Mouse (Mus musculus): ENCODE measurements around the gene Hist1h2bm.
A peak's percentile ranks its signal among the peaks of the same experiment; 100 is the strongest.
"Not testable (repeated sequence)": the region's sequence is repeated elsewhere in the genome, so short reads cannot be mapped to it uniquely, and the experiment has no call there.

Hist1h2bm gene

DNA sequence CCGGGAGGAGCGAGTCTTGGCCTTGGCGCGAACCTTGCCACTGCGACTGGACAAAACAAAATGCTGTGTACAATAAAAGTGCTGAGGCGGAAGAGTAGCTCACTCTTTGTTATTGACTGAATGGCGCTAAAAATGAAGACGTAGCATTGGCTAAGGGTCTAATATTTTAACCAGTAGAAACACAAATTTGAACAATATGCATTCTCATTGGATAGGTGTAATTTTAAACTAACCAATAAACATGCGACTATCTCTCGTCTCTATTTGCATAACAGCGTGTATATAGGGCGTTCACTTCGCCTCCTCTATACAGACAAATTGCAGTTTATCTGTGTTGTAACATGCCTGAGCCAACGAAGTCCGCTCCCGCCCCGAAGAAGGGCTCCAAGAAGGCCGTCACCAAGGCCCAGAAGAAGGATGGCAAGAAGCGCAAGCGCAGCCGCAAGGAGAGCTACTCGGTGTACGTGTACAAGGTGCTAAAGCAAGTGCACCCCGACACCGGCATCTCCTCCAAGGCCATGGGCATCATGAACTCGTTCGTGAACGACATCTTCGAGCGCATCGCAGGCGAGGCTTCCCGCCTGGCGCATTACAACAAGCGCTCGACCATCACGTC is at the start of gene Hist1h2bm:
TSS of gene Hist1h2bm (plus strand) at position 288 of the 616 bp plus-strand sequence.
- peak; percentile 37 to 58 for DNase-seq (ENCODE audit: low spot score in 2 of 2)

DNA sequence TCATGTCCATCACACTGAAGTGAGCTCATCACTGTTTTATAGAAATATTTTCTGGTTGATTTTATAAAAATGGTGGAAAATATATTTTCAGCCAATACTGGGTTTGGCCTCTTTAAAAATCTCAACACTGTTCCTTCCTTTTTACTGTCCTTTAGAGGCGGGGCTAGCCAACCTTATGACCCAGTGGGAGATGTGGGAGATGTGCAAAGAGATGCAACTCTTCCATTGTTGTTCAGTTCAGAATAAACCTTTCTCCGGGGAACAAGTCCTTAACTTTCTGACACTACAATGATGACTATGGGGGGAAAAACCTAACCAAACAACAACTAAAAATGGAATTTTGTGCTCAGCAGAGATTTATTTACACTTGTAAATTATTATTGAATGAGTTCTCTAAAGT is 44.5 kb upstream of the Hist1h2bm start, which contains the start of gene Olfr1360:
TSS of gene Olfr1360 (minus strand) at position 101 of the 400 bp plus-strand sequence.
- DNase-seq (ENCODE audit: low spot score in 2 of 2): no peak

DNA sequence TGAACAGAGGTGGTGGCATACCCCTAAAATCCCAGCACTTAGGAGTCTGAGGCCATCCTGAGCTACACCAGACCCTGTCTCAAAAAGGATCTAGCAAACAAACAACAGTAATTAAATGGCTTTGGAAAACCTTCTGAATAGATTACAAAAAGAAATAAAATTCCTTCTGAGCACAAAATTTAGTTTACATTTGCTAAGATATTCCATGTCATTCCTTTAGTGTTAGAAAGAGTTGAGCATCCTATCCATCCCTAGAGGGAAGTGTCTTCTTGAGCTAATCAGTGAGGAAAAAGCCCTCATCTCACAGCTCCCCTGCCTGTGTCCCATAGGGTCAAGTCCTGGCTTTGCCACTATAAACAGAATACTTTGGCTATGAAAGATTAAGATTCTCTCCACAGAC is 24.0 kb upstream of the Hist1h2bm start, which contains the start of gene Olfr1359:
TSS of gene Olfr1359 (plus strand) at position 301 of the 400 bp plus-strand sequence.
- no peak for DNase-seq (ENCODE audit: low spot score in 2 of 2)

DNA sequence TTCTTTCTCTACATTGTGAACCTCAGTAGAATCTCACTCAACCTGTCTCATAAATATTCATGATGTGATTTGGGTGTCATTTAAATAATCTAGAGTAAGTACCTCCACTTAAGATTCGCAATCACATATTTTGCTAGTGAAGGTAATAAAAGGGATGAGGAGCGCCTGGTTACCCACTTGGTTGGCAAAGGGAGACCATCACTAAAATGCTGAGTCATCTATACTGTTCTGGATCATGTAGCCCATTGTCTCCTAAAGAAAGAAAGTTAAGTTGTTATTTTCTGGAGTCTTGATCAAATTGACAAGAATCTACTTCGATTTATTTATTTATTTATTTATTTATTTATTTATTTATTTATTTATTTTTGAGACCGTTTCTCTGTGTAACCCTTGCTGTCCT is 15.2 kb upstream of the Hist1h2bm start:
- DNase-seq (ENCODE audit: low spot score in 2 of 2): no peak

DNA sequence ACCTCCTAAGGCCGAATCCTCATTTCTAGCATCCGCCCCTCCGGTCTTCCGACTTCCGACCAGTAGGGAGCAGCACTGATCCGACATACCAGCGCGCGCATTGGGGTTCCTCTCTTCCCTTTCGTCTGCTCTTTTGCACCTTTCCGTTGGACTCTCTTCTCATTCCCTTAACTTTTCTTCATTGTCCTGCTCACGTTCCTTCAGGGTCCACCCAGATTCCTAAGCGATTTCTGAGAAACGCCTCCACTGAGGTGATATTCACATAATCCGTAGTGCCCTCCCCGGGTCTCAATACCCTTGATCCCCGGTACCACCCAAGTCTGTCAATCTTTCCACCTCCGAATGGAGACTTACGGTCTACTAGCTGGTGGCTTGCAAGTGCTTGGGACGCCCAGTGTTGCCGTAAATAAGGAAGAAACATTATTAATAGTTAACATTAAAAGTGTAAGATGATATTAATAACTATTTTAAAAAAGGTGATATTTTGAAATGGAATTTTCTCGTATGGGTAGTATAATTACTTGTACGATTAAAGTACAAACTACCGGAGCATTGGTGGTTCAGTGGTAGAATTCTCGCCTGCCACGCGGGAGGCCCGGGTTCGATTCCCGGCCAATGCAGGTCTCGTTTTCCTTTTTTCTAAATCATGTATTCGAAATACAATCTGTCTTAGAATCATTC is 11.7 kb upstream of the Hist1h2bm start:
- DNase-seq (ENCODE audit: low spot score in 2 of 2): peak; percentile 83 to 86

DNA sequence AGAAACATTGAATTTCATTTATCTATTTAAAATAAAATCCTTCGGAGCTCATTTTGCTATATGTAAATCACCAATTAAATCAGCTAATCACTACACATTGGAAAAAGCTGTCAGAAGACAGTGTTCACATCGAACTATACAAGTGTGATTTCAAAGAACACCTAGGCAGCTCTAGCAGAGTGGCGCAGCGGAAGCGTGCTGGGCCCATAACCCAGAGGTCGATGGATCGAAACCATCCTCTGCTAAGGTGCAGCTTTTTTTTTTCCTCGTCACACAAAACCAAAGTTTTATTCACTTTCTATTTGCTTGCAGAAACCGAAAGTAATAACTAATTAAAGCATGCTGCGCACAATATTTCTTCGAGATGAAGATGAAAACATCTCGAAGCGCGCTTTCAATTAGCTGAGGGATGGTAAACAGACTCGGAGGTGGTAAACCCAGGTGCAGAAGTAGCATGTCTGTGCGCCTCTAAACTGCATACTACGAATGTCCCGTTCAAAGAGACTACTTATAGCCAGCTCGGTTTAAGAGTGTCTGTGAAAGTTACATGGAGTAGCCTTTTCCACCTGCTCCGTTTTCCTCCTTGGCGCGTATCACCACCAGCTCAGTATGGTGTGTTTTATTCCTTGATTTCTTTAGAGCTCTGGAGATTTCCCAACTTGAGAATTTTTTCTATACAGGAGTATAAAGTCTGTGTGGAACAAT is 10.9 kb upstream of the Hist1h2bm start:
- peak; percentile 76 to 88 for DNase-seq (ENCODE audit: low spot score in 2 of 2)

DNA sequence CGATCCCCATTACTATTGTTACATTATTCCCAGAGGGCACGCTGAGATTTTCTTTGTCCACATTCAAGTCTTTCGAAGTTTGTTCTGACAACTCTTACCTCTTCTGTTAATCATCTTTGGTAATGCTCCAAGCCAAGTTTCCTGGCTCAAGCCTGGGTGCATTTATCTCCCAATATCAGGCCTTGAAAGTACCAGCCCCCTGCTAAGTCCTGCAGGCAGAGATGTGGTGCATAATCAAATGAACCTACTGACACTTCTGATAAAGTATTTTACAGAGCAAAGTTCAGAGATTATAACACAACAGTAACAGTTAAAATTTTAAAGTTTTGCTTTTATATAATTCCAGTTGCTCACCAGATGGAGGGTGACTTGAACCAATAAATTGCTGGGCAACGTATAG is 10.1 kb upstream of the Hist1h2bm start:
- DNase-seq (ENCODE audit: low spot score in 2 of 2): no peak

DNA sequence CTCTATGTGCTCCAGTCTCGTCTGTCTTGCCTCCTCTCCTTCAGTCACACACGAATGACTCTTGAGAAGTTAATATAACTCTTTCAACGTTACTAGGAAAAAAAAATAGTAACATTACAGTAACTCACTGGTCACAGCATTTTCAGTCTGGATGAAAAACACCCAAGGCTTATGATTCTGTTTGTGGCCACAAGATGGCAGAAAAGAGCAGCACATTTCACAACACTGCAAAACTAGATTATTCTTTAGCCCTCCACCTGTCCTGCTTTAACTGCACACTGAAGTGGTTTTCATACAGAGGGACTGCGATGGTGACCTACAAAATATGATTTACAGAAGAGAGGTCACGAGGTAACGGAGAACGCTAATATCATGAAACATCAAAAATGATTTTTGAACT is 7.1 kb upstream of the Hist1h2bm start:
- DNase-seq (ENCODE audit: low spot score in 2 of 2): peak; percentile 45

DNA sequence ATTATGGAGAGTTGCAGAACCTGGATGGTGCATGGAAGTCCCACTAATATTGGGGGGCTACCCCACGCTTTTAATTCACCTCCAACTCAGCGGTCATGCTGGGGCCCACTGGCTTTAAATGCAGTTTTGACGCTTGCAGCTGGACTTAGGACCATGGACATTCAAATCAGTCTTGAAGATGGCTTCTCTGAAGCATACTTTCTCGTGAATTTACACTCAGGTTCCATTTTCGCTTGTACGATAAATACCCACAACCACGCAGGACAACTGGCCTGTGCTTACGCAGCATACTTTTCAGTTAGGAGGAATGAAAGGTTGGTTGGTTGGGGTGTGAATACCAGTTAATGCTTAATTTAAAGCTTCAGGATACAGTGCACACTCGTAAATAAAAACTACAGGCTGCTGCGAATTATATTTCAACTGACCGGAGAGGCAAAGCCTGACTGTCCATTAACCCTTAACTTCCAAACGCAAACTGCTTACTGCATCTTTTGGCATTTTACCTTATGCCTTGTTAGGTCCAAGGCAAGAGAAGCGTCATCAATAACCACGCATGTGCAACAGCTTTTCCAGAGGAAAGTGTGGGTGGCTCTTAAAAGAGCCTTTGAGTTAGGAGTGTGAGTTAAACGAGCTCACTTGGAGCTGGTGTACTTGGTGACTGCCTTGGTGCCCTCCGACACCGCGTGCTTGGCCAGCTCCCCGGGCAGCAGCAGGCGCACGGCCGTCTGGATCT is 6.5 kb upstream of the Hist1h2bm start:
- no peak for DNase-seq (ENCODE audit: low spot score in 2 of 2)

DNA sequence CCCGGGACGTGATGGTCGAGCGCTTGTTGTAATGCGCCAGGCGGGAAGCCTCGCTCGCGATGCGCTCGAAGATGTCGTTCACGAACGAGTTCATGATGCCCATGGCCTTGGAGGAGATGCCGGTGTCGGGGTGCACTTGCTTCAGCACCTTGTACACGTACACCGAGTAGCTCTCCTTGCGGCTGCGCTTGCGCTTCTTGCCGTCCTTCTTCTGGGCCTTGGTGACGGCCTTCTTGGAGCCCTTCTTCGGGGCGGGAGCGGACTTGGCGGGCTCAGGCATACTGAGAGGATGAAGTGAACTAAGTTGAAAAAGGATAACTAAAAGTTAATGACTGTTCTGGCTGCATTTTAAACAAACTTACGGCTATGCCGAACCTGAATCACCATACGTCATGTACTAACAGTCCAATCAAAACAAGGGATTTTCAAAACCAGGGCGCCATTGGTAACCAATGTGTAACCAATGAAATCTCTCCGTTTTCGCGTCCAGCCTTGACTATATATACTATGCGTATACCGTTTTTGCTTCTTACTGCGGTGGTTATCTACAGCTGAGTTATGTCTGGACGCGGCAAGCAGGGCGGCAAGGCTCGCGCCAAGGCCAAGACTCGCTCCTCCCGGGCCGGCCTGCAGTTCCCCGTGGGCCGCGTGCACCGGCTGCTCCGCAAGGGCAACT is 5.8 kb upstream of the Hist1h2bm start, which contains the start of the genes Hist1h2bl and Hist1h2ai:
TSS of gene Hist1h2bl (minus strand) at position 280 of the 676 bp plus-strand sequence.
TSS of gene Hist1h2ai (plus strand) at position 559 of the 676 bp plus-strand sequence.
- peak; percentile 57 to 79 for DNase-seq (ENCODE audit: low spot score in 2 of 2)

DNA sequence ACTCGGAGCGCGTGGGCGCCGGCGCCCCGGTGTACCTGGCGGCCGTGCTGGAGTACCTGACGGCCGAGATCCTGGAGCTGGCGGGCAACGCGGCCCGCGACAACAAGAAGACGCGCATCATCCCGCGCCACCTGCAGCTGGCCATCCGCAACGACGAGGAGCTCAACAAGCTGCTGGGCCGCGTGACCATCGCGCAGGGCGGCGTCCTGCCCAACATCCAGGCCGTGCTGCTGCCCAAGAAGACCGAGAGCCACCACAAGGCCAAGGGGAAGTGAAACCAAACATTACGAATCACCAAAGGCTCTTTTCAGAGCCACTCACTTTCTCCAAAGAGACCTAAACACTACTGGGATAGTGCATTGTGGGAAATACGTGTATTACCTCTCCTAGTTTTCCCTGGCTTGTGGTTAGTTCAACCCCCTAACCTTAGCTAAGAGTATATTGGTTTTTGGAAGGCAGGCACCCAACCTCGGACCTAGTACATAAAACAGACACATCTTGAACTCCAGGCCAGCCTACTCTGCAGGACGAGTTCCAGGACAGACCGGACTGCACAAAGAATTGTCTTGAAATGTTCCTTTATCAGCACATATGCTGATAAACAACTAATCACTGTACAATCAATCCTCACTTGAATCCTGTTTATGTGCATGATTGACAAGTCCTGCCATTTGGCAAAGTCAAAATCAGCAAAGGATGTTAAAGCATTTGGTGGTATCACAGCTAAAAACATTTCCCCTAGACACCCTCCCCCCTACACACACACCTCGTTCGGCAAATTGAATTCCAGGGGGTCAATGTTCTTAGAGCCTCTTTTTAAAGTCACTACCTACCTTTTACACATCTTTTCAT is 5.1 kb upstream of the Hist1h2bm start:
- peak in 1 of 2 experiments; percentile 8 for DNase-seq (ENCODE audit: low spot score in 2 of 2)

DNA sequence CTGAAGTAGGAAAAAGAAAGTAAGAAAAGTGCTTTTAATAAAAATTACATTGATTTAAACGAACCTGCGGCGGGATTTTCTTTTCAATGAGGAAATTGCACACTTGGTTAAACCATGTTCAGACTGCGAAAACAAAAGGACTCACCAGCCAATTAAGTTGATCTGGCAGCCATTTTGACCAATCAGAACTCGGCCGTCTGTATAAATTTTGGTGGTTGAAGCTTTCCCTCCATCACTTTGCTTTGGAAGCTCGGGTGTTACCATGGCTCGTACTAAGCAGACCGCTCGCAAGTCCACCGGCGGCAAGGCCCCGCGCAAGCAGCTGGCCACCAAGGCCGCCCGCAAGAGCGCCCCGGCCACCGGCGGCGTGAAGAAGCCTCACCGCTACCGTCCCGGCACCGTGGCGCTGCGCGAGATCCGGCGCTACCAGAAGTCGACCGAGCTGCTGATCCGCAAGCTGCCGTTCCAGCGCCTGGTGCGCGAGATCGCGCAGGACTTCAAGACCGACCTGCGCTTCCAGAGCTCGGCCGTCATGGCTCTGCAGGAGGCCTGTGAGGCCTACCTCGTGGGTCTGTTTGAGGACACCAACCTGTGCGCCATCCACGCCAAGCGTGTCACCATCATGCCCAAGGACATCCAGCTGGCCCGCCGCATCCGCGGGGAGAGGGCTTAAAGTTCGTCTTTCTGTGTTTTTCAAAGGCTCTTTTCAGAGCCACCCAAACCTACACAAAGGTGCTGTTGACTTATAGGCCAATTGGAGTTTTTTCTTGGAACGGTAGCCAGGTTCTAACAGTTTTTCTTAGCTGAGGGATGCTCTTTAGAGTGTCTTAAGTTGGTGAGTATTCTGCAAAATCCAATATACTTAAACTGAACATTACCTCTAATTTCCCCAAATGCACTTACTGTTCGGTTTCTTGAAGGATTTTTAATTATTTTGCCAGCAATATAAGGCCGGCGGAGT is 4.2 kb upstream of the Hist1h2bm start, which contains the start of gene Hist1h3h:
TSS of gene Hist1h3h (plus strand) at position 263 of the 961 bp plus-strand sequence.
- DNase-seq (ENCODE audit: low spot score in 2 of 2): peak; percentile 80 to 87

DNA sequence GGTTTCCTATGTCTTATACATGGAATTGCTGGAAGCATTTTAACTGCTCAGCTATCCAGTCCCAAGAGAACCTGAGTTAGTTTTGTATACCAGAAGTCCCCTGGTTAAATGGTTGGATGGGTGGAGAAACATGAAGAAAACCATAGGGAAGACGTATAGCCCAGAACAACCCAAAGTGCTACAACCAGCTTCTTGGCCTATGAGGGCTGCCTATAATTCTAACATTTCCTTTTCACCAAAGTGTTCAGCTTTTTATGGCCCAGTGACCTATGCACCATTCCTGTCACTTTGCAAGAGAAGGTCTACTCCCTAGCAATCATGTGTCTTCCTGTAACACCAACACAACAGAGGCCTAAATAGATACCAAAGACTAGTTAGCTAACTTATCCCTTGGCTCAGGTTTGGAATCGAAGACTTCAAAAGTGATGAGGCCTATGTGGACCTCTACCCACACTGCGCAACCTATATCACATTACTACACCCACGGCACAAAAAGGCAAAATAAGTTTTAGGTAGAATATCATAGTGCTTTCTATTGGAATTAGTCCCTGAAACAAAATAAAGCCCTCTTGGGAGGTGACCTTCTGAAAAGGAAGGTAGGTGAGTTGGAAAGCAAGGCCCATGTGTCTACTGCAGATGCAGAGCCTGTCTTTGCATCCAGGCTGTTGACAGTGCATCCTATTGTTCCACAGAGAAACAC is 3.3 kb upstream of the Hist1h2bm start:
- DNase-seq (ENCODE audit: low spot score in 2 of 2): no peak

DNA sequence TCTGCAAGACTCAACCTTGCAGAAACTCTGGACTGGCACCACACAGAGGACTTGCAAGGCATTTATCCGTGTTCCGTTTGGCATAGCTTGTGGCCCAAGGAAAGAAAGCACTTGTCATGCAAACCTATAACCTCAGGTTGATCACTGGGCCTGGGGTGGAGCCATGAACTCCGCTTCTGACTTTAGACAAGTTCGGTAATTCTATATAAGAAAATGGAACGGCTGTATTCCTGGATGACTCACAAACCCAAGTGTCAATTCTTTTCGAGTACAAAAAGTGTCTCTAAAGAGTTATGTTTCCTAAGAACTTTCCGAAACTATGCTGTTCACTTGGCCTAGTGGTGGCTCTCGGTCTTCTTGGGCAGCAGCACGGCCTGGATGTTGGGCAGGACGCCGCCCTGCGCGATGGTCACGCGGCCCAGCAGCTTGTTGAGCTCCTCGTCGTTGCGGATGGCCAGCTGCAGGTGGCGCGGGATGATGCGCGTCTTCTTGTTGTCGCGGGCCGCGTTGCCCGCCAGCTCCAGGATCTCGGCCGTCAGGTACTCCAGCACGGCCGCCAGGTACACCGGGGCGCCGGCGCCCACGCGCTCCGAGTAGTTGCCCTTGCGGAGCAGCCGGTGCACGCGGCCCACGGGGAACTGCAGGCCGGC is 612 bp upstream of the Hist1h2bm start:
- not testable (repeated sequence) for DNase-seq (ENCODE audit: low spot score in 2 of 2)

DNA sequence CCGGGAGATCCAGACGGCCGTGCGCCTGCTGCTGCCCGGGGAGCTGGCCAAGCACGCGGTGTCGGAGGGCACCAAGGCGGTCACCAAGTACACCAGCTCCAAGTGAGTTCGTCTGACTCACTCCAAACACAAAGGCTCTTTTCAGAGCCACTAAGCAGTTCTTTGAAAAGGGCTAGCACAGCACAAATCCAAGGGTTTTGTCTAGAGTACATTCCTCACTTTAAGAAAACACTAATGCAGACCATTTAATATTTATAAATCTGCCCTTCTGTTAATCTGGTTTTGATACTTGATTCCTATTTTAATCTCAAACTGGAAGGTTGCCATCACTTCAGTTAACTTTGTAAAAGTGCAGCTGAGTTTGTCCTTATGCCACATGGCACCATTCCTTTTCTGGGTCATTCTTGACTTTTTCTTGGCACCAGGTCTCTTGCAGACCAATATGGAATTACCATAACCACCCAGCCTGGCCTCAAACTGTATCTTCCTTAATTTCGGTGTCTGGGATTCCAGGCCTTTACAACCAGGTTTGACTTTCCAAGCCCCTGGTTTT is 605 bp downstream of the Hist1h2bm start:
- no peak for DNase-seq (ENCODE audit: low spot score in 2 of 2)

DNA sequence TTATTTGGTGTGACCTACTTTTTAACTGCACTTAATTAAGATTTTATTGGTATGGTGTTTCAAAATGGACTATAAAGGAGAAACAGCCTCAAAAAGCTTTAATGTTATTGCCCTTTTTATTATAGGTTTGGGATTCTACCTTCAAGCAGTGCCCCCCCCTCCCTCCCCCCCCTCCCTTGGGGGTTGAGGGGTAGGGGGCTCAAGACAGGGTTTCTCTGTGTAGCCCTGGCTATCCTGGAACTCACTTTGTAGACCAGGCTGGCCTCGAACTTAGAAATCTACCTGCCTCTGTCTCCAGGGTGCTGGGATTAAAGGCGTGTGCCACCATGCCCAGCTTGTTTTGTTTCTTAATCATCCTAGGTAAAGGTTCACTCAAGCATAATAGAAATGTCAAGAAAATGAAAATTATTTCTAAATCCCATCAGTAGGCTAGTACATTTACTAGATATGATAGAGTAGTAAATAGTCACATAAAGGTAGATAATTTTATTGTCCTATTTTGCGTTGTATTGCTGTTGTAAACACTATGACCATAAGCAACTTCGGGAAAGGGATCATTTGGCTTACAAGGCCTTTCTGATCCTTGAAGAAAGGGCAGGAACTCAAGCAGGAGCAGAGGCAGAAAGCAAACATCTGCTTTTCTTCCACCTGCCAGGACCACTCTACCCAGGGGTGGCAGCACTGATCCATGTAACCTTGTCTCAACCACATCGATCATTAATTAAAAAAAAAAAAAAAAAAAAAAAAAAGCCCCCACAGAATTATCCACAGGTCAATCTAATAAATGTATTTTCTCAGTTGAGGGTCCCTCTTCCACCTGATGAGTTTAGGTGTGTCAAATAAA is 1.4 kb downstream of the Hist1h2bm start:
- no peak for DNase-seq (ENCODE audit: low spot score in 2 of 2)

All from frontal cortex, postnatal 25 days (tissue).